Mouse (Mus musculus) urinary bladder, postnatal 10 days (tissue): ENCODE measurements around the gene Aif1l.
"Not testable (repeated sequence)": the region's sequence is repeated elsewhere in the genome, so short reads cannot be mapped to it uniquely, and the experiment has no call there.

Experiments used
- DNase-seq: peaks from one replicate; pipeline ENCODE4 v3.0.0; 2022; ENCODE audit warnings: low spot score

The Aif1l gene

DNA sequence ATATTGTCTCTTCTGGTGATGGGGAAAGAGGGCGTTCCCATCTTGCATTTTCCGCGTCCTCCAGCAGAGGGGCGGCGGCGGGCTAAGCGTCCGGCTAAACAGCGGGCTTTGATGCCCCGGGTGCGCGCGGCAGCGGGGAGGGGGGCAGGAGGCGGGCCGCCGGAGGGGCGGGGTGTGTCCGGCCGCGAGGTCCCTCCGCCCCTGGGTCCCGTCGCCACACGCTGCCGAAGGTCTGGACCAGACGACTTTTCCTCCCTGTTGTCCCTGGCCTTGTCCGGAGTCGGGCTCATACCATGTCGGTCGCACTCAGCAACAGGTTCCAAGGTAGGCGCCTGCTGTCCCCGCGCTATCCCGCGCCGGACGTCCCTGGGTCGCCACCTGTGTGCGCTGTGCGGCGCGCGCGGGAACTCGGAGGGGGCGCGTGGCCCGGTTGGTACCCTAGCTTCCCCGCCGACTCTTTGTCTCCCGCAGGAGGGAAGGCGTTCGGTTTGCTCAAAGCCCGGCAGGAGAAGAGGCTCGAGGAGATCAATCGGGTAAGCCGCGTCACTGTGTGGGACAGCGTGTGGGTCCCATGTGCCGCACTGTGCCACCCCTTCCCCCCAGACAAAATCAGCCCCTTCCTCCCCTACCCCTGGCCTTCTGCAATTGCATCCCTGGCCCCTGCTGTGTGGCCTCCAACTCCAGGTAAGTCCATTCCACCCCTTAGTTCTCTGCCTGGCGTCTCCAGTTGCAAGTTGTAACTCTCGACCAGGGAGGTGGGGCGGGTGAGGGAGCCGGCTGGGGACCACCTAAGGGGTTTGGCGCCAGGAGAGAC is at the start of gene Aif1l:
TSS of gene Aif1l (plus strand) at position 82 of the 814 bp plus-strand sequence.
- DNase-seq: no peak

DNA sequence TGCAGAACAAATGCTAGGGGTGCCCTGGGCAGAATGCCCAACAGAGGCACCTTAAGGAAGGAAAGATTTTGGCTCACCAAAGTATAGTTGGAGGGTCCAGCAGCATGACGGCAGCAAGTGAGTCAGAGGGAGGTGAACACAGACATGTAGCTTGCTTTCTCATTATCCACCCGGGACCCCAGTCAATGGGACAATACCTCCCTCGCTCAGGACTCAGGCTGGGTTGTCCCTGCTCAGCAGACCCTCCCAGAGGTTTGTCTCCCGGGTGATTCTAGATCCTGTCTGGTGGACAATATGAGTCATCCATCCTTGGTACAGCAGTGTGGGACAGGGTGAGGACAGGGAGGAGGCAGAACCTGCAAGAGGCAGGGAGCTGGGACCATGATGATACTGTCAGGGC is 49.0 kb upstream of the Aif1l start:
- no peak for DNase-seq

DNA sequence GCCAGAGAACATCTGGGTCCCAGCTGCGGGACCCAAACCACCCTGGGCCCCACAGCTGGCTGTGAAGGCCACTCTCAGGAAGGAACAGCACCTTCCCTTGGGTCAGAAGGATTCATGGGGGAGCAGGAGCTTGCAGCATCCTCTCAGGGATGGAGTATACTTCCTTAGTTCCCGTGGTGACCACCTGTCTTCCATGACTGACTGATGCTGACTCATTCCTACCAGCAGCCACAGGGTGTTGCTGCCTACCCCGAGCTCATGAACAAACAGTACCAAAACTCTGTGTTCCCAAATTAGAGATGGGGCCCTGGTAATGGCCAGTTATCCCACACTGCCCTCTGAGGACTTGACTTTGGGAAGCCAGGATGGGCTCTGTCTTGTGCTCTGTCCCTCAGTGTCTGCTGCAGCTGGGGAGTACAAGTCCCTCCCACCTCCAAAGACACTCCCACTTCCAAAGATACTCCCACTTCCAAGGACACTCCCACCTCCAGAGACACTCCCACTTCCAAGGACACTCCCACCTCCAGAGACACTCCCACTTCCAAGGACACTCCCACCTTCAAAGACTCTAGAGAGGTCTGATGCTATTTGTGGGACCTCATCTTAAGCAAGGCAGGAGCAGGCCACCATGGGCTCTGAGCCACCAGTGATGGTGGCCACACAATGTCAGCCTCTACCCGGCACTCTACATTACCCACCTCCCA is 48.1 kb upstream of the Aif1l start:
- DNase-seq: no peak

DNA sequence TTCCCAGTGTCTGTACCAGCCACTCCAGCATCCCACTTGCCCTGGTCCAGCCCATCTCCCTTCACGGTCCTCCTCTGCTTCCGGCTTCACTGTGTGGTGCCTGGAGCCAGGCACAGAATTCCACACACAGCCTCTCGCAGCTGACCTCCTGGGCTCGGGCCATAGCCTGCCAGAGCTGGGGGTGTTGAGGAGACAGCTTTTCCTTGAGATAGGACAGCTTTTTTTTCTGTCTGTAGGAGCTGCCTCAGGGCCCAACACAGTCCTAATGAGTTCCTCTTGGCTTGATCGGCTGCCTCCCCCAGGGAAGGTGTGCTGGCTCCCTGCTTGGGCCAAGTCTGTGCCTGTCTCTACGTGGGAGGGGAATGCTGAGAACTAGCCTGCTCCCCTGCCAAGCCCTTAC is 45.9 kb upstream of the Aif1l start:
- DNase-seq: no peak

DNA sequence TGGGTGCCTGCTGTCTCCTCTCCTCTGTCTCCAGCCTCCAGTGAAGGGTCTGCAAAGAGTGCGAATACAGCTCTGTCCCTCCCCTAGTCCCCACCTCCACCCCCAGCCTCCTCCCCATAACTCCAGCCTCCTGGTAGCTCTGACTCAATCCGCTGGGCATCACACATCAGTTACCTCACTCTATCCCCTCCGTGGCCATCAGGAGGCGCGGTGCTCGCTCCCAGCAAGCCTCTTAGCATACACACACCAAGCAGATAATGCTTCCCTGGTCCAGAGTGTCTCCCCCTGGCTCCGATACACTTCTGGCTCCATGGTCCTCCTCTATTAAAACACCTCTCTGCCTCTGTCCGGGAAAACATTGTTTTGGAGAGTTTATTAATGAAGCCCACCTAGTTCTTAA is 45.3 kb upstream of the Aif1l start:
- DNase-seq: no peak

DNA sequence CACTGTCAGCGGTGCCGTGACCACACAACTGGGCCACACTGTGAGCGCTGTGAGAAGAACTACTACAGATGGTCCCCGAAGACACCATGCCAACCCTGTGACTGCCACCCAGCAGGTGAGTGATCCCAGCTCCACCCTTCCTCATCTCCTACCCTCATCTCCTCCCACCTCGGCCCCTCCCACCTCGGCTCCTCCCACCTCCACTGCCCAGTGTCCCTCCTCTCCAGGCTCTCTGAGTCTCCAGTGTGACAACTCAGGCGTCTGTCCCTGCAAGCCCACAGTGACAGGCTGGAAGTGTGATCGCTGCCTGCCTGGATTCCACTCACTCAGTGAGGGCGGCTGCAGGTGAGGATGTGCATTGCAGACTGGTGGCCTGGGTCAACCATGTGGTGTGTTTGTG is 44.3 kb upstream of the Aif1l start:
- DNase-seq: no peak

DNA sequence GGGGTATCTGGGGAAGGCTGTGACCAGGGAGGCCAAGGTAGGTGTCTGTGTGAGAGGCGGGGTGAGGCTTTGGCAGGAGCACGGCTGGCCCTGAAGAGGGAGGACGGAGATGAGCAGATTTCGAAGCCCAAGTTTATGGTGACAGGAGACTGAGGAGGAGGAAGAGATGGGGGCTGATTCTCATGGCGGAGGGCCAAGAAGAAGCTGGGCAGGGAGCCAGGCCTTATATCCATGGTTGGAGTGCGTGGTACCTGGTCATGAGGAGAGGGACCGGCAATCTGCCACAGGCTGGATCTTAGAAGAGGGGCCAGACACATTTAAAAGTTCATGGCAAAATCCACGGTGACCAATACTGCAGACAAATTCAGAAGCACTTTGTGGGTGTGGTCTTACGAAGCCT is 43.5 kb upstream of the Aif1l start:
- no peak for DNase-seq

DNA sequence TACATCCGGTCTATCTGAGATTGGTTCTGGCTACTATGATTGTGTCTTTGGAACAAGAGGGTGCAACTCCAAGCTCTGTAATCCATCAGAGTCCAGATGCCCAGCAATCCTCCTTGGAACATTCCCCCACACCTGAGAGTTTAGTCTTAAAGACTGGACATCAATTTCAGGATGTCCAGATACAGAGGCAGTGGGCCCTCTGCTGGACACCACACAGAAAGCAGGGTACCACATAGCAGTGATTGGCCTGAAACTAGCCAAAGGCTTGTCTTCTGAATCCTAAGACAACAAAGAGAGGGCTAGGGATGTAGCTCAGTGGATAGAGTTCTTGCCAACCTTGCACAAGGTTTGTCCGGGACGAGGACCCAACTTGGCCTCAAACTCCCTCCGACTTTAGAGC is 37.4 kb upstream of the Aif1l start:
- no peak for DNase-seq

DNA sequence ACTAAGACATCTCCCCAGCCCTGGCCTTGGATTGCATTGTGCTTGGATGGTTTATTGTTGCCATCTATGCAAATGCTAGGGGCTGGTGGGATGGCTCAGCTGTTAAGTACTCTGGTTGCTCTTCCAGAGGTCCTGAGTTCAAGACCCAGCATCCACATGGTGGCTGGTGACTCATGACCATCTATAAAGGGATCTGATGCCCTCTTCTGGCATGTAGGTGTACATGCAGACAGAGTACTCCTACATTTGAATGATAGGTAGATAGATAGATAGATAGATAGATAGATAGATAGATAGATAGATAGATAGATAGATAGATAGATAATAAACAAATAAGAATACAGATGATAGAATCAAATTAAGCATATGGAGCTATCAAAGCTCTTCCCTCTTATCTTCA is 35.7 kb upstream of the Aif1l start:
- DNase-seq: not testable (repeated sequence)

DNA sequence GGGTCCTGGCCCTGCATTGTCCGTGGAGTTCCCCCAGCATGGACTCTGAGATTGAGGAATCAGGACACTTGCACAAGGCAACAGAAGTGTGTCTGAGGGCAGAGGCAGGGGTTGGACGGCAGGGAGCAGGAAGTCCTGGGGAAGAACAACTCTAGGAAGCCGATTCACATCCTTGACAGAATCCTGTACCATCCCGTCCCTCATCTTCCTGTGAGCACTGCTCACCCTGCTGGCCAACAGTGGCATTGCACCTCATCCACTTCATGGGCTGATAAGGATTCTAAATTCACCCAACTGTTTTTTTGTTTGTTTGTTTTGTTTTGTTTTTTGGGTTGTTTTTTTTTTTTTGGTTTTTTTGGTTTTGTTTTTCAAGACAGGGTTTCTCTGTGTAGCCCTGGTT is 34.8 kb upstream of the Aif1l start:
- no peak for DNase-seq

DNA sequence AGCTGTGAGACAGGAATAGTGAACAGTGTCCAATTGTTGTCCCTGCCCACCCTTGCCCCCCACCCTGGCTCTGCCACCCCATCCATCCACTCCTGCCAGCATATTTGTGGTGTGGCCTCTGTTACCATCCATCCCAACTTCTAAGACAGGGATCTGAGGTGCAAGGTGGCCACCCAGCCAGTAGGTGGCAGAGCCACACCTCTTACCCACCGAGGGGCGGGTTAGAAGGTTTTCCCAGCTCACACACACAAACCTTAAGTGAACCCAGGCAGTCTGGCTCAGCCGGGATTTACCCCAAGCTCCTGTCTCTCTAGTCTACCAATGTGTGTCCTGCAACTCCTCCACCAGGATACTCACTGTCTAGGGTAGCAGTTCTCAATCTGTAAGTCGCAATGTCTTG is 32.3 kb upstream of the Aif1l start:
- DNase-seq: no peak

DNA sequence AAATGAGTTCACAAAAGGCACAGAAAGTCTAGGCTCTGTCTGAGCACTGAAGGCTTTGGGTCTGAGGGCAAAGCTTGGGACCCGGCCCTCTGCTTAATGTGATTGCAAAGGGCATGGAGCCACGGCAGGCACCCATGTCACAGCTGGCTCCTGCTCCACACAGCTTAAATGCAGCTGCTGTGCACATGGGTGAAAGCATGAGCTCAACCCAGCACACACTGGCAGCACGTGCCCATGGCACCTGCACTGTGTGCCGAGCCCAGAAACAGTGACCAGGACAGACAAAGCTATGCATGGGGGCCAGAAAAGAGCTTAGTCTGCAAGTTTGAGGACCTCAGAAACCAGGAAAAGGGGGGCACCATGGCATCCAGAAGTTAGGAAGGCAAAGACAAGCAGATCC is 26.3 kb upstream of the Aif1l start:
- no peak for DNase-seq

DNA sequence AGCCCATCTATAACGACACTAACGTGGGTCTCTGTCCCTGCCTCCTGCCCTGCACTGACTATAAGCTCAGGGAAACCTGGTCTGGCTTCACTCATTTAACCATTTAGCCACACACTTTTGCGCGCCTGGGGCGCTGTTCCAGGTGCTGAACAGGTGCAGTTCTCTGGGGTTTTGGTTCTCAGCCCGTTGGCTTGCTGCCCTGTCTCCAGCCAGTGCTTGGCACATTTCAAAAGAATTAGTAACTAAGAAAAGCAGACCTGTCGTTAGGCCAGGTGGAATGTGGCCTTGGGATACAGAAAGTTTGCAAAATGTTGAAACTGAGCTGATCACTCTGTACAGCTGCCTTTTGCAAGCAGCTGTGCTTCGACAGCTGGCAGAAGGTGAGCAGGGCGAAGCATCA is 25.1 kb upstream of the Aif1l start:
- DNase-seq: no peak

DNA sequence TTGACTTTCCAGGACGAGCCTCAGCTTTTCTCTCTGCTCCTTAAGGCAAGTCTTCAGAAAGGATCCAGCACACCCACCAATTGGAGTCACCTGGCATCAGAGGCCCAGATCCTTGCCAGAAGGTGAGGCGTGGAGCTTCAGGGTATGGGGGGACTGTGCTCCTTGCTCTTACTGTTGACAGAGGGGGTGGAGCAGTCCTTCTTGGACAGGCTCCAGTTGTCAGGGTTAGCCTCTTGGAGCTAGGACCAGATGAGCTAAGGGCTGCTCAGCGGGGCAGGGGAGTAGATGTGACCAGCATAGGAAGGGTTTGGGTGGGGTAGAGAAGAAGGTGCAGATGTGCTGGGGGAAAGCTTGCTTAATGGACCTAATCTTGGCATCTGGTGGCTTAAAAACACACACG is 24.0 kb upstream of the Aif1l start:
- DNase-seq: no peak

DNA sequence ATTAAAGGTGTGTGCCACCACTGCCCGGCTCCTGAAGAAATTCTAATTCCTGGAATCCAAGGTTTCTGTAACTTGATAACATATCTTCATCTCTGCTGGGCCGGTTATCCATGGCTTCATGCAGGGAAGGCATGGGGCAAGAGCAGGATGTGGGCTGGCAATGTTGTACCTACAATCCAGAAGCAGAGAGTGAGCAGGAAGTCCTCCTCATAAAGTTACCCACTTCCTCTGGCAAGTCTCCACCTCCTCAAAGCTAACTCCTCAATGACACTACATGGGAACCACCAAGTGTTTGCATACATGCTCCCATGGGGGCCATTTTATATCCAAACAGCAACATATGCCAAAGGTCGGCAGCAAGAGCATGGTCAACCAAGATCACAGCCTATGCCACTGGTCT is 20.3 kb upstream of the Aif1l start:
- no peak for DNase-seq

DNA sequence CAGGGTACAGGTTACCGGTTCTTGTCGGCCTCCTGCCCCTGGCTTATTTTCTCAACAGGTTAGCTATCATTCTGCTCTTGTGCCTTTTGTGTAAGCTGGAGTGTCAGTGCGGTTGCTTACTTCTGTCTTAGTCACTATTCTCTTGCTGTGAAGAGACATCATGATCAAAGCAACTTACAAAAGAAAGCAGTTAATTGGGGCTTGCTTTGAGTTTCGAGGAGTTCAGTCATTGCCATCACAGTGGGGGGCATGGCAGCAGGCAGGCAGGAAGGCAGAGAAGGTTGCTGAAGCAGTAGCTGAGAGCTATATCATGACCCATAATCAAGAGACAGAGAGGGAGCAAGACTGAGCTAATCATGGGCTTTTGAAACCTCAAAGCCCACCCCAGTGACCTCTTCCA is 15.4 kb upstream of the Aif1l start:
- DNase-seq: no peak

DNA sequence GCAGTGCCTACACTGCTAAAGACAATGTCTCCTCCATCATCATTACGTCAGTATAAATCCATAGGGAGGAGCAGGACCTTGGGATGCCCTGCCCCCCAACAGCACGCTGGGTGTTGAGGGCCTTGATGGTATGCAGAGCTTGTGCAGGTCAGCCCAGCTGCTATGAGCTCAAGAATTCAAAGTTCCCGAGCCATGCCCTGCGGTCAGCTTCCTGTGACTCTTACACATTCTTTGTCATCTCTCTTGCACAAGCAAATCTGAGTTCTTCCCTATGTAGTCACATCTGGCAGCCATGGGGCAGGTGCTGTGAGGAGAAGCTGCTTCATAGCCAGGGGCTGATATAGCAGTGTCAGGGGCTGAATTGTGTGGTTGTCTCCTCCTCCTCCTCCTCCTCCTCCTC is 14.9 kb upstream of the Aif1l start:
- DNase-seq: no peak

DNA sequence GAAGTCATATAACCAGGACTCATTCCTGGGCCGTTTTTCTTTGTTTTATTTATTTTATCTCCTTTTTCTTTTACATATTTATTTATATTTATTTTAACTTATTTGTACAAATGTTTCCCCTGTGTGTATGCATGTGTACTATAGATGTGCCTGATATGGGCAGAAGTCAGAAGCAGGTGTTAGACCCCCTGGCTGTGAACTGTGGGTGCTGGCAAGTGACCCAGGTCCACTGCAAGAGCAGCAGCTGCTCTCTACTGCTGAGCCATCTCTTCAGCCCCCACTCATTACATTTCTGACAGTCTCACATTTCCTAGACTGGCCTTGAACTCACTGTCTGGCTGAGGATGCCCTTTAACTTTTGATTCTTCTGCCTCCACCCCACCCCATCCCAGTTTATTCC is 11.6 kb upstream of the Aif1l start:
- DNase-seq: no peak

DNA sequence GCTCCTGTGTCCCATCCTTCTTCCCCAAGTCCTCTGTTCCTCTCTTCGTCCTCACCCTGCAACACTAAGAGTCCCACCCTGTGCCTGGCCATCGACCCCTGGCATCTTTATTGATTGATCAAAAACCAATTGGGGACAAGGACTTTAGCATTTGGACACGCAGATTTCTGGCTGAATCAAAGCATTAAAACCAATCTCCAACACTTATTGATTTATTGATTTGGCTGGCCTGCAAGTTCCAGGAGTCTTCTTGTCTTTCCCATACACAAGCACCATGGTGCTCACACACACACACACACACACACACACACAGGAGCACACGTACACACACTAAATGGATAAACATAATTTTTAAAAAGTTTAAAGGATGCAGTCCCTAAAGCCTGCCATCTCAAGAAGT is 6.9 kb upstream of the Aif1l start:
- DNase-seq: no peak

DNA sequence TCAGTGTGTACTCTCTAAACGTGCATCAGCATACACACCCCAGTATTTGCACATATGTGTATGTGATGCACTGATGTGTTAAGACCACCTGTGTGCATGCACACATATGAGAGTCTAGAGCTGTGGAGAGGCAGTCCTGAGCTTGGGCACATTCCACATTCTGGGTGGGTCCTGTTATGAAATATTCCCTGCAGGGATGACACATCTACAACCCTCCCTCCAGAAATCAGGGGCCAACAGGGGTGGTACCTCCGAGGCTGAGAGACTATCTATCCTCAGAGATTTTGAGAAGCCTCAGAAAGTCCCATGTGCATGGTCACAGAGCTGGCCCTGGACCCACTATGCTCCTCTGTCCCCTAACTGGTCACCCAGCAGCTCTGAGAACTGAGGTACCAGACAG is 4.4 kb upstream of the Aif1l start:
- no peak for DNase-seq

DNA sequence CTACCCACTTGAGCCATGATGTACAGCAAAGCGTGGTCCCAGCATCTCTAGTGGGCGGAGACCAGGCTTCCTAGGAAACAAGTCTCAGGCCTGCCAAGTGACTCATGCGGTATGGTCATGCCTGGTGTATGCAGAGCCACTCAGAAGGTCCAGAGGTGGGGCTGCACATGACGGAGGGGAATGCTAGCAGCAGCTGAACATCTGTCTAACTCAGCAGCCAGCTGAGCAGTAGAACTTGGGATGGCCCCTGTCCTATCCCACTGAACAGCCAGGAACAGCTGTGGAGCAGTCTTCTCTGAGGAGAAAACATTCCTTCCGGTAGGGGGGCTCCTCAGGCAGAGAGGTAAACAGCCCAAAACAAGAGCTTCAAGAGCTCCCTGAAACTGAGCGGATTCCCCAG is 1.5 kb upstream of the Aif1l start:
- DNase-seq: no peak

DNA sequence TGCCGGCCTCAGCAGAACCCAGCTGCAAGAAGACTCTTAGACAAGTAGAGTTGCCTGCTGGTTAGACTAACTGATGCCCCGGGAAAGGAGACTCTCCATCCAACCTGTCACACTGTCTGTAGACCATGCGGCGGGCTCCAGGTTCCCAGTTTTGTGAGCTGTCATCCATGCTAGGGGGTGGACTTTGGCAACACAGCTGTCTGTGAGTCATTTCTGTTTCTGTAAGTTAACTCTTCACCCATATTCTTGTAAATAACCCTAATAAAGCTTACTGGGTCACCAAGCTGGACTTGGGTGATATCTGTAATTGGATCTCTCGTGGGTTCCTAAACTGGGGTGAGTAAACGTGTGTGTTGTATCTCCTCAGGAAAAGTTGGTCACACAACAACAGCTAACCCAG is 1.1 kb upstream of the Aif1l start:
- DNase-seq: no peak

DNA sequence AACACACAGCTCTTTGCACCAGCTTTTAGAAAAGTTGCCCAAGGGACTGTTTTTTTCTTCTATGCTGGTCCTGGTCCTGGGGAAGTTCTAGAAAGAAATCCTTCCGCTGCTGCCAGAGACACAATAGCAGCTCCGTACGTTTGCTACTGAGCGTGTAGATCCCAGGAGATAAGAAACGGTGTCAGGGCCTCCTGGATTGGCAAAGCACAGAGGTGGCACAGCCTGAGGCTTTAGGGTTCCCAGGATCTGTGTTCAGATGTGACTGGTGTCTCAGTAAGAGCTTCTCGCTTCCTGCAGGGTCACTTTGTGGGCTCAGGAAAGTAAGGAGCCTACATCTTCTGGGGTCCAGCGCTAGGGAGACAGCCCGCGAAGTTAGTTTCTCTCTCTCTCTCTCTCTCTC is 1.0 kb downstream of the Aif1l start:
- no peak for DNase-seq

DNA sequence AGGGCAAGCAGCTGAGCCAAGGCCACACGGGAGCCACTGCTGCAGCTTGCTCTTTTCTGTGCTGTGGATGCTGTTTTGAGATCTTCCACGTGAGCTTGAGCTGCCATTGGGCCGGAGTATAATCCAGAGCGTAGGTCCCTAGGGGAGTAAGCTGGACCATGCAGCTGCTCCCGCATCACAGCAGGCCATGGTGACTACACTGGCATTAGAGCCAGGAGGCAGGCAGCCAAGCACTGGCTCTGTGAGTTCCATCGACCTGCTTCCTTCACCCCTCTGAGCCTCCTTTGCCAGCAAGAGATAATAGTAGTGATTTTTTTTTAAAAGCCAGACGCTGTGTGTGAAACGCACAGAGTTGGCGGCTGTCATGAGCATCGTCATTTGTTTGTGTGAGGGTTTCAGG is 2.3 kb downstream of the Aif1l start:
- no peak for DNase-seq
